Mouse (Mus musculus) left cerebral cortex, adult 18-20 months (tissue): Measurements from ENCODE around the gene Msto1. TPM values are rescaled to one million over a fixed set of nuclear protein-coding genes. Genes with fewer than 3 reads are reported as not detected.
A peak's percentile ranks its signal among the peaks of the same experiment; 100 is the strongest.
"Not testable (repeated sequence)": the region's sequence is repeated elsewhere in the genome, so short reads cannot be mapped to it uniquely, and the experiment has no call there.

Experiments used
- DNase-seq, 2 experiments: peaks; one replicate each; pipeline ENCODE4 v3.0.0; 2021 to 2022; ENCODE audit warnings: low spot score in 2 of 2, mixed read lengths in 1 of 2
- long read RNA-seq, 2 experiments: library from polyadenylated mRNA; stranded (forward); transcript quantifications; one replicate each; pipeline ENCODE4 v2.0.0; 2021
- total RNA-seq, 2 experiments: library from RNA; stranded (reverse); gene quantifications; 2 replicates each; pipeline ENCODE4 v1.2.3; 2021

Gene Msto1
- total RNA-seq = 10 to 100 TPM; 20.6 to 22.5 TPM
- long read RNA-seq, experiment 1, transcript Msto1-202 (14 exons, 1,875 nt) = major isoform, 25 of 47 reads
- long read RNA-seq, experiment 1, partial matches to known transcripts = 3 of 47 reads
- long read RNA-seq, experiment 1, other reads (novel, unspliced or antisense) = 19 of 47 reads
- long read RNA-seq, experiment 2, transcript Msto1-202 (14 exons, 1,875 nt) = major isoform, 23 of 36 reads
- long read RNA-seq, experiment 2, partial matches to known transcripts = 2 of 36 reads
- long read RNA-seq, experiment 2, other reads (novel, unspliced or antisense) = 11 of 36 reads

GRCm38 (mm10) chr3:88913511-88914383 lies at the start of gene Msto1:
TSS of gene Msto1 (minus strand) at chr3:88913999.
- peak; percentile 89 to 95 for DNase-seq

- DNase-seq = not testable (repeated sequence)
Observed at GRCm38 (mm10) chr3:88963211-88963610, 49.4 kb upstream of the Msto1 start.

- DNase-seq = no peak
Observed at GRCm38 (mm10) chr3:88953736-88954135, 39.9 kb upstream of the Msto1 start.

- DNase-seq = no peak
Observed at GRCm38 (mm10) chr3:88953246-88953645, 39.4 kb upstream of the Msto1 start.

- DNase-seq = no peak
Observed at GRCm38 (mm10) chr3:88951327-88951800, 37.6 kb upstream of the Msto1 start.

- DNase-seq = peak; percentile 64 to 70
Observed at GRCm38 (mm10) chr3:88950576-88951326, 37.0 kb upstream of the Msto1 start, which contains the start of the genes Ash1l and Dap3. TSS of gene Ash1l (plus strand) at chr3:88950622. TSS of gene Dap3 (minus strand) at chr3:88951181.

- DNase-seq = peak; percentile 81 to 83
Observed at GRCm38 (mm10) chr3:88949786-88950575, 36.2 kb upstream of the Msto1 start.

GRCm38 (mm10) chr3:88944109-88944508 lies 30.3 kb upstream of the Msto1 start:
- DNase-seq = no peak

- no peak for DNase-seq
Observed at GRCm38 (mm10) chr3:88942316-88942880, 28.6 kb upstream of the Msto1 start.

GRCm38 (mm10) chr3:88939749-88940148 lies 25.9 kb upstream of the Msto1 start:
- DNase-seq = no peak

- no peak for DNase-seq
Observed at GRCm38 (mm10) chr3:88939071-88939470, 25.3 kb upstream of the Msto1 start.

GRCm38 (mm10) chr3:88929501-88929900 lies 15.7 kb upstream of the Msto1 start:
- DNase-seq = no peak

GRCm38 (mm10) chr3:88925651-88926050 lies 11.9 kb upstream of the Msto1 start:
- DNase-seq = no peak

GRCm38 (mm10) chr3:88923989-88924591 lies 10.3 kb upstream of the Msto1 start:
- peak in 1 of 2 experiments; percentile 32 for DNase-seq

GRCm38 (mm10) chr3:88921411-88921810 lies 7.6 kb upstream of the Msto1 start:
- no peak for DNase-seq

GRCm38 (mm10) chr3:88918981-88919380 lies 5.2 kb upstream of the Msto1 start:
- no peak for DNase-seq

GRCm38 (mm10) chr3:88914384-88914810 lies 598 bp upstream of the Msto1 start:
- no peak for DNase-seq

- DNase-seq = no peak
Observed at GRCm38 (mm10) chr3:88912585-88912984, 1.2 kb downstream of the Msto1 start.

- DNase-seq = no peak
Observed at GRCm38 (mm10) chr3:88906393-88907159, 7.2 kb downstream of the Msto1 start.
